Mouse (Mus musculus): ENCODE data around the gene Gm26920. TPM values are rescaled to one million over a fixed set of nuclear protein-coding genes. Genes with fewer than 3 reads are reported as not detected.

The Gm26920 gene
- total RNA-seq, 2 experiments from 2014 or later, result 2.8 TPM; not detected in 1

DNA sequence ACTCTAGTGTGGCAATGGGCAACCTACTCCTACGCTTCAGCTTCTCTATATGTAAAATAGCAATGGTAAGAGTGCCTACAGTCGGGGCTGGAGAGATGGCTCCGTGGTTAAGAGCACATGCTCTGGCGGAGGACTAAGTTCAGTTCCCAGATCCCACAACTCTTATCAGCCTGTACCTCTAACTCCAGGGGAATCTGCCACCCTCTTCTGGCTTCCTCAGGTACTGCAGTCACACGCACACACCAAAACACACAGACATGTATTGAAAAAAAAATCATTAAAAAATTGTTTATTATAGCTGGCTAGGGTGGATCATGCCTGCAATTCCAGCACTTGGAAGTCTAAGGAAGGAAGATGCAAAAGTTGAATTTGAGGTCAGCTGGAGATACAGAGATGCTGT is 27.7 kb downstream of the Gm26920 start:
- ATAC-seq (replicated peaks; ENCODE audit: poor library complexity, severe bottlenecking), result peak; percentile 44; the same call in 1 of the 2 replicates

DNA sequence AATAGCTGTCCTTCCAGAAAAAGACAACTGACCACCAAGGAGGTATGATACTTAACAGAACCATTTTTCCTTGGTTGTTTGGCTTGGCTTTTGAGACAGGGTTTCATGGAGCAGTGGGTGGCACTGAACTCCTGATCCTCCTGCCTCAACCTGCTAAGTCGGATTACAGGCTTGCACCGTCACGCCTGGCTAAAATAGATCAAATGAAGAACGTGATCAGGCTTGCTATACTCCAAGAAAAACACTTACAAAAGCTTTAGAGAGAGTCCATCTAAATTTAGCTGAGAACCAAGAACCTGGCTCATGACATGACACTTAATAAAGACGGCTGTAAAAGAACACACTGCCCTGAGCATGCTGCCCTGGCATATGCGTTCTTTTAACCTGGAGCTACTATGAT is 29.9 kb downstream of the Gm26920 start:
- ATAC-seq (replicated peaks; ENCODE audit: poor library complexity, severe bottlenecking), result no peak

DNA sequence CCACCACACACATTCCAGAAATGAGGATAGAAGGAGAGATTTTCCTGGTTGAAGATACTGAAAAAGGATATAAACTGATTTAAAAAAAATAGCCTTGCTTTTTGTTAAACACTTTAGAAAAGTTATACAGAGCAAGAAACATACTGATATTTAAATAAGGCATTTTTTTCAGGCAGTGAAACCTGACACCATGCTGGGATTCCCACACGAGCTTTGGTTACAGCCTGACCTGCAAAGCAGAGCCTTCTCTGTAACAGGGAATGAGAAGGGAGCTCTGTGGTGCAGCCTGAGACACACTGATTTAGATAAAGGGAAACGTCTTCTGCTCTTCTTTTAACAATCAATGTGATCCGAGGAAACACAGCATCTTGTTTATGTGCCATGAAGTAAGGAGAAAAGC is 36.6 kb downstream of the Gm26920 start:
- no peak for ATAC-seq (replicated peaks; ENCODE audit: poor library complexity, severe bottlenecking)

DNA sequence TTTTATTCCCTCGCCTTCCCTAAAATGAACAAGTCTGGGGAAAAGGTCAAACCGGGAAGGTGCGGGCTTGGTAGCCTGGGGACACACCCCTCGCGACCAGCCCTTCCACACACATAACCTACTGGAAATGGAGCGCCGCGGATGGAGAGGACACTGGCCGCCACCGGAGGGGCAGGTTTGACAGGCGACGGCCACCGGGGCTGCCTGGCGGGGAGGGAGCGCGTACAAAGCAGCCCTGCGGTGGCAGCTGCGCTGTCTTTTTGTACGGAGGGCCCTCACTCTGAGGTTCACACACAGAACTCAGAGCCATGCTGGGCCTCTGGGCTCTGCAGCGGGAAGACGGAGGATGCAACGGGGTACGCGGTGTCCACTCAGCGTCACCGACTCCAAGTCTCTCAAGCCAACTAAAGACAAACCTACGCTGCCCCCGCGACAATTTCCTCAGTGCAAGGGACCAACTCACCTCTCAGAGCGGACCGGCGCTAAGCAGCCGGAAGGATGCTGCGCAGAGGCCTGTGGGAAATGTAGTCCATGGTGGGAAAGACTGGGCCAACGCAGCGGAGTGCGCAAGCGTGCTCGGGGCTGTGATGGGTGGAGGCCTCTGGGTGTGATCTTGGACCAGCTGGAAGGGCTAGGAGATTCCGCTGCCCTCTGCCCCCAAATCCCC is 39.2 kb downstream of the Gm26920 start, which contains the start of gene Zfp14:
Gene Zfp14, minus strand, starts transcription at position 499 of the 667 bp plus-strand sequence.
- ATAC-seq (replicated peaks; ENCODE audit: poor library complexity, severe bottlenecking), result peak; percentile 99

DNA sequence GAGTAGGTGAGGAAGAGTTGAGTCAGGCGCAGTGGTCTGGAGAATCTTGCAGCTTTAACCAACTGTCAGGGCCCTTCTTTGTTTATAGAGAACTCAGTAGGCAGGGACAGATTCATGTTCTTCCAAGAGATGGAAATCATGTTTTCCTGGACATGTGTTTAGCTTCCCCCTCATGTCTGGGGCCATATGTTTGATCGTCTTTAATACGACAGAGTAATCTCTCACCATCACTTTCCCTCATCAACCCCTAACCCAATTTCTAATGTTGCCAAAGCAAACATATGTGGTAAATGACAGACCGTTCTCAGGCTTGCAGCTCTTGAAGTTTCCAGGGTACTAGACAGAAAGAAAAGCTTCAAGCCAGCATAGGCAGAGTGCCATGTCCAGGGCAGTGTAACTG is 42.1 kb downstream of the Gm26920 start:
- ATAC-seq (replicated peaks; ENCODE audit: poor library complexity, severe bottlenecking), result no peak

DNA sequence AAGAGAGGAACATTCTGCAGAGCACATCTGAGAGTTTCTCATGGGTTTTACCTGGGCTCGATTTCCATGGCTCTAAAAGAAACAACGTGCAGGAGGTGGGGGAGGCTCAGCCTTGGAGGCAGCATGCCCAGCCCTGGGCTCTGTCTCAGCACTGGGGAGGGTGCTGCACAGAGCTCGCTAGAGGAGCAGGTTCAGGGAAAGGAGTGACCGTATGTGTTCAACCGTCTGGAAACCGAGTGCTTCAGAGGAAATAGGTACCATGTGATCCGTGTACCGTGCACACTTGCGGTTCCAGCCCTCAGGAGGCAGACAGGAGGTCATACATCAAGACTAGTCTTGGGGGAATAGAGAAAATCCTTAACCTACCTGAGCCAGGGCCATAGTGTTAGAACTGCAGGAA is 45.9 kb downstream of the Gm26920 start:
- ATAC-seq (replicated peaks; ENCODE audit: poor library complexity, severe bottlenecking), result peak; percentile 30; the same call in 1 of the 2 replicates

DNA sequence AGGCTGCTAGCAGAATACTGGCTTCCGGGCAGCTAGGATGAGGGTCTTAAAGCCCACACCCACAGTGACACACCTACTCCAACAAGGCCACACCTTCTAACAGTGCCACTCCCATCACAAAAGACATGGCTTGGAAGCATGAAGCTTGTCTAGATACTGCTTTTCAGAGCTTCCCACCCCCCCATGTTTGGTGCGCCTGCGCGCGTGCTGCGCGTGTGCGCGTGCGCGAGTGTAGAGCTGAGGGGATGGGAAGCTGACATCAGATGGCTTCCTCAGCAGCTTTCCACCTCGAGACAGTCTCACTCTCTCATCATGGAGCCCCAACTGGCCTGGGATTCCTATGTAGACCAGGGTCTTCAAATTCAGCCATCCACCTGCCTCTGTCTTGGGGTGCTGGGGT is 55.9 kb downstream of the Gm26920 start:
- ATAC-seq (replicated peaks; ENCODE audit: poor library complexity, severe bottlenecking), result no peak

DNA sequence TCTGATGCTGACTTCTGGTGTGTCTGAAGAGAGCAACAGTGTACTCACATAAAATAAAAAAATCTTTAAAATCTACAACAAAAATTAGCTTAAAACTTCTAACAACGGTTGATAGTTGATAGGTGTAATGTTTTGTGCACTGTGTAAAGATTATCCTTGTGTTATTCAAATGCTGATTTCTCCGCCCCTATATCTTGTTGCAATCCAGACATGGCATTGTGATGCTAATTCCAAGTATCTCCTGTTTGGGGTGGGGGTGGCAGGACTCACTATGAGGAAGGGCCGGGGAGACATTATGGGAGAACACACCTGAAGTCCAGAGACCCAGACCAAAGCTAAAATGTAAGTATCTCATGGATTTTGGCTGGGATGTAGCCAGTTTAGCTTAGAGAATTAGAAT is 58.8 kb downstream of the Gm26920 start:
- no peak for ATAC-seq (replicated peaks; ENCODE audit: poor library complexity, severe bottlenecking)

DNA sequence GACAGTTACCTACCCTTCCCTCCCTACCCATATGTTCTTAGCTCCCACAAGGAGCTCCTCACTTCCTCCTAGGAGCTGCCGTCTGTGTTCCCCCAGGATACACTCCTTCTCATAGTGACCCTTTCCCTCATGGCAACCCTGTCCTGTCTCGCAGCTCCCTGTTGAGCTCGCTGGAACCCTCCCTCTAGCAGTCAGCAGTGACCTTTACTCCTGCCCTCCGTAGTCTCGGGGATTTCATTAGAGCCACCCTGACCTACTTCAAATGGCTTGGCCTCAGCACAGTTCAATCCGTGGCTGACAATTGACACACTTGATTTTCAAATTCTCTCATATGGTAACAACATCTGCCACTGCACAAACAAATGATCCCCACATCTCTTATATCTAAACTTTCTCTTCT is 59.5 kb downstream of the Gm26920 start:
- no peak for ATAC-seq (replicated peaks; ENCODE audit: poor library complexity, severe bottlenecking)

DNA sequence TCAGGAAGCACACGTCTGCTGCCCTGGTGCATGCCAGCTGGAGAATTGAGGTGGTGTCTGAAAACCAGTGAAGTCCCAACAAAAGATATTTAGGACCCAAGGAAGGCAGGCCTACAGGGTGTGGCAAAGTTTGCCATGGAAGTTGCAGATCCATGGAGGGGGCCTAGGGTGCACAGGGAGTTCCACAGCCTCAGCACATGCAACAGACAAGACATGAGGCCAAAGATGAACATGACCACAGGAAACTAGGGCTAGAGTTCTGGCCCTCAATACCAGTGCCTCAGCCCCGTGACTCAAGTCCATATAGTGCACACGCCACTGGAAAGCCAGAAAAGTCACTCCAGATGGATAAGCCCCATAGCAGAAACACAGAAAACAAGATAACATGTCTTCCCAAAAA is 61.6 kb downstream of the Gm26920 start:
- no peak for ATAC-seq (replicated peaks; ENCODE audit: poor library complexity, severe bottlenecking)

DNA sequence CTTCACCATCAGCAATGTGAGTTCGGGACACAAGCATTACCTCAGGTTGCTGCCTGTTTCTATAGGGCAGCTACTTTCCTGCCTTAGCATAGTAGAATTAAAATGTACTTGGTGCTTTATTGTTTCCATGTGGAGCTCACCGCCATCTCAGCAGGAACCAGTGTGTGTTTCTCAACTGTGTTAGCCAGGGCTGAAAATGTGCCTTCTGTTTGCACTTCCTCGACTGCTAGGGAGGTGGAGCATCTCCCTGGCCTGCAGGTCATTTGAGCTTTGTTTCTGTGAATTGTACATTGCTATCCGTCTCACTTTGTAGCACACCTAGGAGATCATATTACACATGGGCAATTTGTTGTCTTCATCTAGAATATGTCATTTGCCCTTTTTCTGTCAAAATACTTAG is 62.9 kb downstream of the Gm26920 start:
- no peak for ATAC-seq (replicated peaks; ENCODE audit: poor library complexity, severe bottlenecking)

DNA sequence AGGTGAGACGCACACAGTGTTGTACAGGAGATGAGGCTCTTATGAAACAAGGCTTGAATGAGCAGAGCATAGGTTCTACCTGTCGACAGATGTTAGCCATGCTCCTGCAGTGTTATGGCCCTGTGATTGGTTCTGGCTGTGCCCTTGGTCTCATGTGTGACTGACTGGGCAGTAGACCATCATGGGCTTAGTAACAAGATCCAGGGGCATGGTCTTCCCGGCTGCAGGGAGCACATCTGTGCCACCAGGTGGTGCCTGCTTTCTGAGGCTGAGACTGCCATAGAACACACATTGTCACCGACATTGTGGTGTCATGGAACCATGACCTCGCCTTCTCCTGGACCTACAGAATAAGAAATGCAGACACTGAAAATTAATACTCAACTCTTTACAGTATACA is 64.9 kb downstream of the Gm26920 start:
- no peak for ATAC-seq (replicated peaks; ENCODE audit: poor library complexity, severe bottlenecking)

DNA sequence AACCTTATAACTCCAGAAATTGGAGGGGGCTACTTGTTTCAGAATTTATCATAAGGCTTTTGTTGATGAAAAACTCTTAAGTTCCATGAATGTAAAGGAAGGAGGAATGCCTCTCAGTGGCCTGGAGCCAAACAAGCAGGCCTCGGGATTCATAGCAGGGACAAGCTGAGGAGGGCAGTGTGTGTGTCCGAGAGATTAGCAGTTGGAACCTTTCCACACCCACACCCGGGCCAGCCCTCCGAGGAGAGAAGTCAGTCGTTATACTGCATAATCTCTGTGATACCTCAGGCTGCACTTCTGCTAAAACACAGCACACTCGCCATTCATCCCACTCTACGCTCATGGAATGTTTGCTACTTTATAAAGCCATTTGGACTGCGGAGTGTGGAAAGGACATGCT is 66.4 kb downstream of the Gm26920 start:
- no peak for ATAC-seq (replicated peaks; ENCODE audit: poor library complexity, severe bottlenecking)

DNA sequence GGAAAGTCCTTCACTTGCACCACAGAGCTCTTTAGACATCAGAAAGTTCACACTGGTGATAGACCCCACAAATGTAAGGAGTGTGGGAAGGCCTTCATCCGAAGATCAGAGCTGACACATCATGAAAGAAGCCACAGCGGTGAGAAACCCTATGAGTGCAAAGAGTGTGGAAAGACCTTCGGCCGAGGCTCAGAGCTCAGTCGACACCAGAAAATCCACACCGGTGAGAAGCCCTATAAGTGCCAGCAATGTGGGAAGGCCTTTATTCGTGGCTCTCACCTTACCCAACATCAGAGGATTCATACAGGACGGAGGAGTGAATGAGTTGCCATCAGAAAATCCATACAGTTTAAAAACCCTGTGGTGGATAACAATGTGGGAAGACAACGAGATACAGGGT is 66.9 kb downstream of the Gm26920 start:
- no peak for ATAC-seq (replicated peaks; ENCODE audit: poor library complexity, severe bottlenecking)

DNA sequence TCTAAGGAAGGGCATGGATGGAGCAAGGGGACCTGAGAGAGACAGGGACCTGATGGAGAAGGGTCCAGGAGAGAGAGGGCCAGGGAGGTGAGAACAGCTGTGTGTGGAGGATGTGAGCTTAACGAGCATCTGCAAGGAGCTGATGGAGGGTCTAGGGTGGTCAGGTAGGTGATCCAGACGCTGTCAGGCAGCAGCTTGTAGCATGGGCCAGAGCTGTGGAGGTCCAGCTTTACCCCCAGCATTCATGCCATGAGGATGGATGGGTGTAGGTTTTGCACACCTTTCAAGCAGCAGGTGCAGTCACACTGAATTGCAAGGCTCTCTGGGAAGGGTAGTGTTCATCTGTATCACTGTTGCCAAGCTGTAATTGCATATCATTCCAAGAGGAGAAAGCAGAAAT is 70.7 kb downstream of the Gm26920 start:
- no peak for ATAC-seq (replicated peaks; ENCODE audit: poor library complexity, severe bottlenecking)

DNA sequence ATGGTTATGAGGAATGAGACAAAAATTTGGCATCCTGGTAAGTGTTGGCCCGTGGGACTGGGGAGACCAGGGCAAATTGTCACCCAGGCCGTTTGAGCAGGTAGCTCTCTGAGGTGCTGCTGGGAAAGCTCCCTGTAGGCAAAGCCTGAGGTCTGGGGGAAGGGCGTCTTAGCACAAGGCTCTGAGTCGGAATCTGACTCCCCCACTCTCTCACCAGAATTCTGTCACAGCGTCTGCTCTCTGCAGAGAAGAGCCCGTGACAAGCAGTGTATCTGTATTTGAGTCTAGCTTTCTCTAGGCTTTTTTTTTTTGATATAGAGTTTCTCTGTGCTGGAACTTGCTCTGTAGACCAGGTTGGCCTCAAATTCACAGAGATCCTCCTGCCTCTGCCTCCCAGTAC is 73.0 kb downstream of the Gm26920 start:
- ATAC-seq (replicated peaks; ENCODE audit: poor library complexity, severe bottlenecking), result no peak

DNA sequence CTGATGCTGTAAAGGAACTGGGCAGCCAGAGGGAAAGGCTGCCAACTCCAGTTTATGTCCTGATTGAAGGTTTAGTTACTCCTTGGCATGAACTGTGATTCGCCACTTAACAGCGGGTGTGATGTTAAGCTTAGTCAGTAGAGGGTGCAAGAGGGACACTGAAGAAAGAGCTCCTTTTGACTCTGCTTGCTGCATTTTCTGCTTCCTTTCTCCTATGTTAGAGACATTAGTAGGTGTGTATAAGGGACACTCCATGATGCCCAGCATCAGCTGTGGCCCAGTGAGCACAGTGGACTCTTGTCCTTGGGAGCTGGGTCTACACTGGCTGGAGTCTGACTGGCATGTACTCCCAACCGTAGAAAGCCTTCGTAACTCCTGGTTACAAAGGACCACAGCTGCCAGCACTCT is 77.2 kb downstream of the Gm26920 start:
- peak; percentile 35 for ATAC-seq (replicated peaks; ENCODE audit: poor library complexity, severe bottlenecking)

DNA sequence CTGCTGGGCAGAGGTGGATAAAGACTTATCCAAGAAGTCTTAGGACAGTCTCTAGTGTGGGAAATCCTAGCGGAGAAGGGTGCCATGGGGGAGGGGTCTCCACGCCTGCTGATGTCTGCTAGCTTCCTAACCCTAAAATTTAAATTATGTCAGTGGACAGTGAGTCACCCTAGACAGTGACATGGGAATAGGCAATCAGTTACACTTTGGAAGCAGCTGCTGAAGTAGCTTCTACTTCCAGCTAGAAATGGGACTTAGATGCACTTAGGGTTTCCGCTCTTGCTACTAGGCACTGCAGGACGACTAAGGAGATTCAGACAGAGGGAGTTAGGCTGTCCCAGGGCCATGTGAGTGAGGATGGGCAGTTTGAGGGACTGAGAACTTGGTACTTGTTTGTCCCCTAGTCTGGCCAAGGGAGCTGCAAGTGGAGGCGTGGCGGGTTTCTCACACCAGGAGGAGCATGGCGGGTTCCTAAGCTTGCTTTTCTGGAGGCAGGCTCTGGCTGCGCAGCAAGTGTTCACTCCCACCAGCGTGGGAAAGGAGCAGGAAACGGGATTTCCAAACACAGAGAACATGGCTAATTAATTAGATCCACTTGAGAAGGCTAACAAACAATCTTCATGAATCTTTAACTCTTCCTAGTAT is 79.5 kb downstream of the Gm26920 start:
- no peak for ATAC-seq (replicated peaks; ENCODE audit: poor library complexity, severe bottlenecking)

DNA sequence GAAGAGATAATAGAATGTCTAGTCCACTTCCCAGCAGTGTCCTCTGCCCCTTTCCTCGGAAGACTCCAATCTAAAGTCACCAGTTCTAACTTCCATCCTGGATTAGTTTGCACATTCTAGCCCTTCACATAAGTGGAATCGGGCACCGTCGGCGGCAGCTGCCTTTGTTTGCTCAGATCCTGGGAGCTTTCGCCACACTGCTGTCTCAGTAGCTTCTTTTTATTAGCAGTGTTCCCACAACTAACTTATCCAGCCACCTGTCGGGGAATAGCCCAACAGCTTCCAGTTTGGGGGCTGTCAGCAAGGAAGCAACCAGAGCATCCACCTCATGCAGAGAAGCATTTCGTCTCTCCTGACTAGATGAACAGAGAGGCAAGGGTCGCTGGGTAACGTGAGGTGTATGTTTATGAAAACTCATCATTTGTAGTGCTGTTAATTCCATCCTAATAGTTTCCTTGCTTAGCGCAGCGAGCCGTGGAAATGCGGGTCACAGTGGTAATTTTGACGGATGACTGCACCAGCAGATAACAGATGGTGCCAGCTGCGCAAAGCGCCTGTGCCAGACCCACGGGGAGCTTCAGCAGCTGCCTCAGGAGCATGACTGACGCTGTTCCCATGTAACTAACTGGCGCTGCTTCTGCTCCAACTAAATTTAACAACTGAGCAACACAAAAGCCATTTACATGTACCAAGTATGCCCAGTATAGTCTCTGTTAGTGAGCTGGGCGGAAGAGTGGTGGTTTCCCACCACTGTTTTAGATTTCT is 80.7 kb downstream of the Gm26920 start:
- ATAC-seq (replicated peaks; ENCODE audit: poor library complexity, severe bottlenecking), result no peak

DNA sequence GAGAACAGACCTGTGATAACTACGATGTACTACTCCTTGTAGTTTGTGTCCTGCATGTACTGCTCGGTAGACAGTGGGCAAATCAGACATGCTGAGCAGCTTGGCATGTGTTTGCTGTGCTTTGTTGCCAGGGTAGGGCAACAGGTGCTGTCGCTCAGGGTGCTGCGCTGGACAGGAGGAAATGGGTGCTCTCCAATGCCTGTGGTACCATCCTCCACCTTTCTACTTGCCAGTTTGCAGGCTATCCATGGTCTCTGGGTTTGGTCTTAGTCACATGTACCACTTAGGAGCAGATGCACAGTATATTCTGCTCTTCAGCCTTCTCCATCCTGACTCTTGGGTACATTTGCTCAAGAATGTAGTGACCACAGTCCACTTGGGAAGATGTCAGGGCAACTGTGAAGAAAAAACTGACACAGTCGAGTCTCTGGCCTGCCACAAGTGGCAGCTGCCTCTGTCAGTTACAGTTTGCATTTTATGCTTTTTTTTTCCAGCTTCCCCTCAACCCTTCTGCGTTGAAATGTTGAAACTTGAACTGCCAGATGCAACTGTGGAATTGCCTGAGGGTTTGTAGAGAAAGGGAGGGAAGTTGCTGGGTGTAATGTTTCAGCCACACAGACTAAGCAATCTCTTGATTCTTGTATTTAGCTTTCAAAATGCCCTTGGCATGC is 82.1 kb downstream of the Gm26920 start:
- peak; percentile 82 for ATAC-seq (replicated peaks; ENCODE audit: poor library complexity, severe bottlenecking)

DNA sequence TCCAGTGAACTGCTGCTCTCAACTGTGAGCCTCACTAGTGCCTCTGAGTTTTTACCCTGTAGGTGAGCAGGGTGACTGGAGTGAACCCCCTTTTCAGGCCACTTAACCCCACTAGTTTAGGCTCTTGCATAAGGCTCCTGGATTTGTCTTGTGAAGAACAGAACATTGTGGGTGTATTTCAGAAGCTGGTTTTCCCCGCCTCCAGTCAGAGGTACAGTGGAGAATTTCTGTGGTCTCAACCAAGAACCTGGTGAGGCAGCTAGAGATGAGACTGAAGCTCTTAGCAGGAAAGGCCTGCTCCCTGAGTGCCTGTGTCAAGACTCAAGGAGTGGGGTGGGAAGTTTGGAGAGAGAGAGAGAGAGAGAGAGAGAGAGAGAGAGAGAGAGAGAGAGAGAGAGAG is 82.6 kb downstream of the Gm26920 start:
- ATAC-seq (replicated peaks; ENCODE audit: poor library complexity, severe bottlenecking), result peak; percentile 7; the same call in 1 of the 2 replicates

Data from granulocyte monocyte progenitor cell, adult 5-6 weeks (primary cell).